Mouse (Mus musculus) granulocyte monocyte progenitor cell, adult 5-6 weeks (primary cell): ENCODE results near the gene Chmp6. TPM values are rescaled to one million over a fixed set of nuclear protein-coding genes. Genes with fewer than 3 reads are reported as not detected.

Source experiments
- ATAC-seq: replicated peaks from 2 replicates; pipeline ENCODE4 v1.8.0; 2016; ENCODE audit warnings: mild to moderate bottlenecking, moderate TSS enrichment, inconsistent platforms; ENCODE audit not compliant: poor library complexity, severe bottlenecking
- total RNA-seq, 2 experiments: library from RNA; stranded (forward) in 1 of 2; stranded (reverse) in 1 of 2; fragments of 200-712, 200-1000 nt in 1 of 2; fragments of >200 nt in 1 of 2; fragmentation: Nextera tagmentation in 1 of 2; gene quantifications; 2 replicates each; pipeline ENCODE4 v1.2.3; 2014 to 2017

Gene Chmp6
- total RNA-seq, 2 experiments from 2014 or later = 15.9 to 73.0 TPM

DNA sequence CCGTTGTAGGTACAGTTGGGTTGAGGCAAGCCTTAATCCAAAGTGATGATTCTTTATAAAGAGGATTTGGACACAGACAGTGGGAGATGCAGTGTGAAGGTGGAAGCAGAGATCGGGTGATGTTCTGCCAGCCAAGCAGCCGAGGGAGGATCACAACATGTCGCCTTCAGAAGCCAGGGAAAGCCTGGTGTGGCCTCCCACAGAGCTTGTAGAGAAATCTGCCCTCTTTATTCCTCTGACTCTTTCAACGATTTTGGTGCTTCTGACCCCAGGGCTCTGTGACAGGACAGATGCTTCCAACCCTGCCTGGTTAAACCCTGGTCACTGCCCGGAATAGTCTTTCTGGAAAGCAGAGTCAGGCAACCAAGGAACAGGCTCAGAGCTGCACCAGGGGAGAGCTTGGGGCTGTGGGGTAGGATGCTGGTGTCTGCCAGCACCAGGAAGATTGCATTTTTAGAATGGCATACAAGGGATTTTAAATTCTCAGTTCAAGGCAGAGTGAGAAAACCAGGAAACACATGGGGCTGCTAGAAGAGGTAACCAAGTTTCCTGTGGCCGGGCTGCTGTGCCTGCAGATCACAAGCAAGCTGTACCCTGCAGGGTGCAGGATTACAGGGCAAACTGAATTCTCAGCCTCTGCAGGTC is 6.1 kb upstream of the Chmp6 start:
- no peak for ATAC-seq

GRCm38 (mm10) chr11:119907711-119908110 is 5.5 kb upstream of the Chmp6 start:
- ATAC-seq = no peak

DNA sequence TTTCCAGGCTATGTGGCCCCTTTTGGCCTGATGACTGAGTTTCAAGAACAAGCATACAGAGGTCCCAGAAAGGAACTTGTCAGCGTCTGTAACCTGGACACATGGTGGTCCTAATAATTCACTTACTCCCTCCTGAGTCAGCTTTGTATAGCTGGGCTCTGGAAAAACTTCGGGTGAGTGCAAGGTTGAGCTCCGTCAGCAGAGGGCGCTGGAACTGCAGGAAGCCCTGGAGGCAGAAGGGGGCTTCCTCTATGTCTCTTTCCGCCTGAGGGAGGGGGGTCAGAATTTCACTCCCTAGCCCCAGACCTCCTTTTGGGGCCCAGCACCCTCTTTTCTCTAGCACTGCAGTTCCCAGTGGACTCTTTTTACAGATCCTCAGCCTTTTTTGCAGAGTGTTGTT is 3.8 kb upstream of the Chmp6 start:
- ATAC-seq = peak; percentile 59

- no peak for ATAC-seq
These were observed 396 bp upstream of the Chmp6 start for GRCm38 (mm10) chr11:119912845-119913244.

DNA sequence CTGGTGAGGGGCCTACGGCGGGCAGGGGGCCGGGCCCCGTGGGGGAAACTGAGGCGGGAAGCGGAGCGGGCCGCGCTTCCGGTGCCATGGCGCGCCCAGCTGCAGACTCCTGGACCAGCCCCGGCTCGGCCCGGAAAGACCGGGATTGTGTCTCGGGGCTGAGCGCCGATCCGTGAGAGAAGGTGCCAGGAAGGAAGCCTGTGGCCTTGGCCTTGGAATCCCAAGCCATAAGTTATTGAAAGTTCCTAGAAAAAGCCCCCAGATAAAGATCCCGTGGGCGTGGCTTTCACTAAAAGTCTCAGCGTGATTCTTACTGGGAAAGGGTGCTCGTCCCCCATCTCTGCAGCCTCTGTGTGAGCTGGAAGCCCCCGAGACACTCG is 684 bp downstream of the Chmp6 start:
- ATAC-seq = no peak

GRCm38 (mm10) chr11:119914381-119914780 is 1.1 kb downstream of the Chmp6 start:
- ATAC-seq = no peak

DNA sequence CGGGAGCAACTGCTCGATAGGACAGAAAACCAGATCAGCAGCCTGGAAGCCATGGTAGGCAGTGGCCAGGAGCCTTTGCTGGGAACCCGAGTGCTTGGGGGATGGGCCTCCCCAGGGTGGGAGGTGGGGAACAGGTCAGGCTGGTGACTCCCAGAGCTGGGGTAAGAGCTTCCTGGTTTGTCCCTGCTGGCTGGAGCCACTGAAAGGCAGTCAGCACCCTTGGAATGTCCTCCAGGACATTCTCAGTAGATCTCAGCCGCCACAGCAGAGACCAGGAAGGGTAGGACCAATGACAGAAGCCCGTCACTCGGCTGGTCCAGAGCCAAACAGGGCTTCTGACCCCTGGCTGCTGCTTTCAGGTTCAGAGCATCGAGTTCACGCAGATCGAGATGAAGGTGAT is 2.4 kb downstream of the Chmp6 start:
- no peak for ATAC-seq

- ATAC-seq = no peak
These were observed 3.0 kb downstream of the Chmp6 start for GRCm38 (mm10) chr11:119916102-119916790.

DNA sequence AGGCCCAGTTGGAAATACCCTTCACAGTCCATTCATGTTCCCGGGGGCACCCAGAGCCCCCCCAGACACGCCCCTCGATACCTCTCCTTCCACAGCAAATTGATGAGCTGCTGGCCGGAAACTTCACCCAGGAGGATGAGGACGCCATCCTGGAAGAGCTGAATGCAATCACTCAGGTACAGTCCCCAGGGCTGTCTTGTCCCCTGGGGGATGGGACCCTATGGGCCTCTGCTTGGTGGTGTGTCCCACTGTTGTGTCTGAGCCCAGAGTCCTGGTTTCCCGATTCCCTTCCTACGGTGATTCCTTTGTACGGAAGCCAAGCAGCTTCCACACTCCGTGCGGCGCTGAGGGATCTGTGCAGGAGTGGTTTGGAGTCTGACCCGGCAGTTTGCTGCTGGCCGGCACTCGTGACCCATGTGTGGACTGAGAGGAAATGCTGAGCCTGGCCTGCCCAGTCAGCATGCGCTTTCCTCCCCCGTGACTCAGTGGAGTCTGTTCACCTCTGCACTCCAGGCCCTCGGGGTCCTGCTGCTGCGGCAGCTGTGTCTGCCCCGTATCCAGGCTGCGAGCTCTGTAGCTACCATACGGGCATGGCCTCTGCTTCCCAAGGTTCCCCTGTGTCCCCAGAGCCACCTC is 3.7 kb downstream of the Chmp6 start:
- no peak for ATAC-seq

DNA sequence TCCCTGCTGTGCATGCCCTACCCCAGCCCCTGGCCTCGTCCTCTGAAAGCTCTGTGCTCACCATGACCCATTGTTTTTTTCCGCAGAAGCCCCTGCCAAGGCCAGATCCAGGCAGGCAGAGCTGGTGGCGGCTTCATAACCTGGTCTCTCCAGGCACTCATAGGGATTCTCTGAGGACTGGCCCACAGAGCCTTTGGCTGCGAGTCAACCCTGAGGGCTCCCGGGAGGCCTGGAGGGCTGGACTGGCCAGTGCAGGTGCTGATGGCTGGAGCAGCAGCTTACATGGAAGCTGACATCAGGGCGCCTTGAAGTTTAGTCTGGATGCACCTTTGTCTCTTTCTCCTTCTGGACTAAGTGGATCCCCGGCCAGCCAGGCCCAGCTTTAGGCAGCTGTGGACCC is 5.3 kb downstream of the Chmp6 start:
- ATAC-seq = no peak

- ATAC-seq = no peak
These were observed 6.2 kb downstream of the Chmp6 start for GRCm38 (mm10) chr11:119919432-119919831.

DNA sequence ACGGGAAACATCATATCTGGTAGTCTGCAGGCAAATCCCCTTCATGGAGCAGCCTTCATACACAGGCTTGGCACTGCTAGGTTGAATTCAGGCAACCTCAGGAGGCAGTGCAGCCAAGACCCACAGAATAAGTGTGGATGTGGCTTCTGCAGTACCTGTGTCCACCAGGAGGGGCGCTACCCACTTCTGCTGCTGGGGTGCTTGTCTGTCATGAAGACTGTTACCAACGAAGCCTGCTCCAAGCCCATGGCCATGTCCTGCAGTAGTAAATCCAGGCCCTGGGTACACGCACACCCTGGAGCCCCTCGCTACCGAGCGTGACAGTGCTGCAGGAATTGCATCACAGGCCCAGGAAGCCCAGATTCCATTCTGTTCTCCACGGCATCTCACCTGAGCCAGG is 6.7 kb downstream of the Chmp6 start:
- ATAC-seq = peak; percentile 70

- no peak for ATAC-seq
These were observed 7.4 kb downstream of the Chmp6 start for GRCm38 (mm10) chr11:119920668-119921067.

GRCm38 (mm10) chr11:119925176-119925575 is 11.9 kb downstream of the Chmp6 start:
- peak; percentile 93 for ATAC-seq

DNA sequence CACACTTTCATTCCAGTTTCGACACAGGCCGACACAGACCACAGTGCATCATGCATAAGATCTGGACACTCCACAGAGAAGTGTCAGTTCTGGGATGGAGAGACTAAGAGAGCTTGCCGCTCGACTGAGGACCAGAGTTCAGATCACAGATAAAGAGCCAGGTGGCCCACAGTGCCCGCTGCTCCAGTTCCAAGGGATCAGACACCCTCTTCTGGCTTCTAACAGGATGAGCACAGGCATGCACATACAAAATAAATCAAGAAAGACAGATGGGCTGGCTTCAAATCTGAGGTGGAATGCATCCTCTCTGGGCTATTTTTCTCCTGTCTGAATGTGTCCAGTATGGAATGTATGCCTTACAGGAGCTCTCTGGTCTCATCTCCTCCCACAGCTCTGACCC is 13.5 kb downstream of the Chmp6 start:
- no peak for ATAC-seq

GRCm38 (mm10) chr11:119928023-119928681 is 14.9 kb downstream of the Chmp6 start:
- ATAC-seq = peak; percentile 67

DNA sequence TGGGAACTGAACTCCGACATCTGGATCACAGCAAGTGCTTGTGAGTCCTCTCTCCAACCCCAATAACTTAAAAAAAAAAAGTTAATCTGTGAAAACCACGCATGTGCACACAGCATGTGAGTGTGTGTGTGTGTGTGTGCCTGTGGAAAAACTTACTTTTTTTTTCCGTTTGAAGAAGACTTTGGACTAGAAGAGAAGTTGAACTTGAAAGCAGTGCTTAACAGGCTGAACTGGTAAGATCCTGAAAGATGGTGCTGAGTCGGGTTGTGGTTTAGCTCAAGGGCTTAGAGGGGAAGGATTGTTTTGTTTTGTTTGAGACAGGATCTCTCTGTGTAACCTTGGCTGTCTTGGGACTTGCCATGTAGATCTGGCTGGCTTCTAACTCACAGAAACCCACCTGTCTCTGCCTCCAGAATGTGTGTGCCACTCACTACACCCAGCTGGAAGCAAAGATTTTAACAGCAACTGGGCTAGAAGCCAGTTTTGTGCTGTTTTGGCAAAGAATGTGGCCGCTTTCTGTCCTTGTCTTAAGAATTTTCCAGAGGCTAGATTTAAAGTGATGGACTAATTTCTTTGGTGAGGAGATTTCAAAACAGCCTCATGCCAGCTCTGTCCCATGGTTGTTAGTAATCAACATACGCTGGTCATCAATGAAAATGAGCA is 16.5 kb downstream of the Chmp6 start:
- ATAC-seq = no peak

DNA sequence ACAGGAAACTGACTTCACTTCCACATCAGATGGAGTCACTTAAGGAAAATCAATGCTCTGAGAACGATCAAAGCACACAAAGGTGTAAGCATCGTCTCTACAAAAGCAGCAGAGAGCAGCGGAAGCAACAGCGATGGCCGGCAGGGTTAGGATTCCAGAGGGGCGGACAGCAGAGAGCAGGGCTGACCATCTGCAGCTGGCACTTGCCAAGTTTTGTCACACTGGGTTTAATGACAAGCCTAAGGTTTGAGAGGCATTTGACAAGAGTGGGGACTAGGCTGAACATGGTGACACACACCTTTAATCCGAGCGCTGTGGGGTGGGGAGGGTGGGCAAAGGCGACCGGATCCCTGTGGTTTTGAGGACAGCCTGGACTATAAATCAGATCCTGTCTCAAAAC is 18.6 kb downstream of the Chmp6 start:
- ATAC-seq = no peak

DNA sequence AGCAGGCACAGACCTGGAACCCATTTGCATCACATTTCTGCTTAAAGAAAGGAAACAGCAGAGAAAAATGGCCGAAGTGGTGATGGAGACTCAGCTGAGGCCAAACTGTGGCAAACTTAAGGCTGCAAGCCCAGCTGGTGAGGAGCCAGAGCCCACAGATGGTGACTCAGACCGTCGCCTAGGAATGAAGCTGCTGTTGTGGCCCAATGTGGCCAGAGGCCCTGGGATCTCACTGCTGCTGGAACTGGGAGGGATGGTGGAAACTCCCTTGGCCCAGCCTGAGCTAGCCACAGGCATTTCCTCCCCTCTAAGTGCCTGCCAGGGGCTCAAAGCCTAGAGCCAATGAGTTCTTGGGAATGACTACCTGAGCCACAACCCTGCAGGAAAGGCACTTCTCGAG is 19.9 kb downstream of the Chmp6 start:
- no peak for ATAC-seq

DNA sequence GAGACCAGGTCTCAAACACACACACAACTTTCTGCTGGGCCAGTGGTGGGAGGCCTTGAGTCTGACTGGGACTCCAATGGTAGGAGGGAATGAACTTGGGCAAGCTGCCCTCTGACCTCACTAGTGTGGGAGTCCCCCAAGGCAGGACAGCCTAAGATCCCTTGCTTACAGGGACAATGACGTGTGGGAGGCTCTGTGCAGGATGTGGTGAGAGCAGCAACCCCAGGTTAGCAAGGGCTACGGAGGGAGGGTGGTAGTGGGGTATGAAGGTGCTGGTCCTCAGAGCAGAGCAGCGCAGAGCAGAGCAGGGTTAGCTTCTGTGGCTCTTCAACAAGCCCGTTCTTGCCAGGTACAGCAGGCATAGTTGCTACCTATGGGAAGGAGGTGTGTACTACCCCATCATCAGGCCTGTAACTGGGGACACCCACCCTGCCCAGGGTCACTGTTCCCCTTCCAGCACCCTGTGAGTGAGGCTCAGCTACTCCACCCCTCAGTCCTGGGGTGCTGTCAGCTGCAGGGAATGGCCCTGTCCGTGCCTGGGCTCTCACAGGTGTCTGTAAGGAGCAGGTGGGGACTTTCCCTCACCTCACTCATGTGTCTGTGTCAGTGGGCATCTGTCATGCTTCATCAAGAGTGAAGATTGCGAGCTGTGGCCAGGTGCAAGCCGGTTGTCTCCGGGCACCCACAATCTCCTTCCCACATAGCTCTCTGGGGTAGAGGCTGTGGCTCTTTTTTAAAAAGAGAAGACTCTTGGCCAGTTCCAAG is 20.8 kb downstream of the Chmp6 start:
- no peak for ATAC-seq
